Mouse (Mus musculus): ENCODE measurements around the gene Vdac2. TPM values are rescaled to one million over a fixed set of nuclear protein-coding genes. Genes with fewer than 3 reads are reported as not detected.
A peak's percentile ranks its signal among the peaks of the same experiment; 100 is the strongest.

Gene Vdac2
- polyA plus RNA-seq (2012; ENCODE audit: insufficient read depth, low replicate concordance), result 103 and 334 TPM in 2 replicates

DNA sequence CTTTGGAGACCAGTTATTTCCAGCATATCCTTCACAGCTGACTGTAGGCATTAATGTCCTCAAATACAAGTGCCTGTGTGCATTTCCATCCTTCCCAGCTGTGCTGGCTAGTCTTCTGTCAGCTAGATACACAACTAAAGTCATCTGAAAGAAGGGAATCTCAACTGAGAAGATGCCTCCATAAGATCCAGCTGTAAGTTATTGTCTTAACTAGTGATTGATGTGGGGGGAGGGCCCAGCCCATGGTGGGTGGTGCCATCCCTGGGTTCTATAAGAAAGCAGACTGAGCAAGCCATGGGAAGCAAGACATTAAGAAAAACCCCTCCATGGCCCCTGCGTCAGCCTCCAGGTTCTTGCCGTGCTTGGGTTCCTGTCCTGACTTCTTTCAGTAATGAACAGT is at the start of gene Vdac2:
Gene Vdac2 (plus strand): TSS at position 301 of the 400 bp plus-strand sequence.
- peaks cover 98% of the 10 kb centered on the region for H3K4me1 ChIP-seq
- H3K4me3 ChIP-seq (replicated peaks), result no peak within 1 kb of the TSS
- TF ChIP-seq GATA1 (IDR thresholded peaks at IDR 0.05; ENCODE audit: borderline replicate concordance, low read length), result no peak
- TF ChIP-seq FLI1 (IDR thresholded peaks at IDR 0.05; ENCODE audit: low read length), result no peak
- H3K27me3 ChIP-seq (replicated peaks), result no peaks in the 10 kb centered on the region
- H3K9me3 ChIP-seq, result no peaks in the 10 kb centered on the region
- no peaks in the 10 kb centered on the region for H3K36me3 ChIP-seq (replicated peaks; ENCODE audit: low read length)

DNA sequence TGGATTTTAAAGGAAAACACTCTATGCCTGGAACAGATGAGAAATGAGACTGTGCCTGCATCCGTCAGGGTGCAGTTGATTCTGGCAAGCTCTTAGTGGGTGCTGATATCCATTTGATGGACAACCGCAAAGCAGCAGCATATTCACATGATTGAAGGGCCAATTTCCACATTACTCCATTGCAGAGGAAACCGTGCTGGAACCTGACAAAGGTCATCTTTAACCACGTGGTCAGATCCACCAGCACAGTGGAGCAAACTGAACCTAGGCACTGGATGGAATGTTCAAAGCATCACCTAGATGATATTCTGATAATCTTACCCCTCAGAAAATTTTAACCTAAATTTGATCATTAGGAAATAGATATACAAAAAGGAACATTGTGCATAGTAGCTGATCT is 48.8 kb upstream of the Vdac2 start:
- Histone ChIP-seq H3K4me1 (peaks cover 5% of the 10 kb centered on the region; the same call in 1 of the 2 replicates), H3K9me3 (no peaks in the 10 kb centered on the region), H3K27me3 (replicated peaks) (no peaks in the 10 kb centered on the region), H3K4me3 (replicated peaks) (no peak overlapping the region), H3K36me3 (replicated peaks; ENCODE audit: low read length) (peaks cover 34% of the 10 kb centered on the region)
- TF ChIP-seq FLI1 (IDR thresholded peaks at IDR 0.05; ENCODE audit: low read length), result no peak
- TF ChIP-seq GATA1 (IDR thresholded peaks at IDR 0.05; ENCODE audit: borderline replicate concordance, low read length), result no peak

DNA sequence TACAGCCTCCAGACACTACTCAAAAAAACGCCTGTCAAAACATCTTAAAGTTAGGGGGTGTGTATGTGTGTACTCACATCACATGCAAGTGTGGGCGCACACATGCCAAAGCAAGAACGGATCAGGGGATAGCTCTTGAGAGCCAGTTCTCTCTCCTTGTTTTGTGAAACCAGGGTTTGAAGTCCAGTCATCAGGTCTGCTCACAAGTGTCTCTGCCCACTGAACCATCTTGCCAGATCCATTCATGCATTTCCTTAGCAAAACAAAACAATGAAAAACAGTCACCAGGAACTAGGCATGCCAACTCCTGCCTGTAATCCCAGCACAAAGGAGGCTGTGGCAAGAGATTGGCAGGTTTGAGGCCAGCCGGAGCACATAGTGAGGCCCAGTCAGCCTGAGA is 38.5 kb upstream of the Vdac2 start:
- Histone ChIP-seq H3K4me3 (replicated peaks) (no peak overlapping the region), H3K9me3 (no peaks in the 10 kb centered on the region), H3K36me3 (replicated peaks; ENCODE audit: low read length) (peaks cover 34% of the 10 kb centered on the region), H3K27me3 (replicated peaks) (no peaks in the 10 kb centered on the region), H3K4me1 (peaks cover 3% of the 10 kb centered on the region; the same call in 1 of the 2 replicates)
- no peak for TF ChIP-seq FLI1 (IDR thresholded peaks at IDR 0.05; ENCODE audit: low read length)
- no peak for TF ChIP-seq GATA1 (IDR thresholded peaks at IDR 0.05; ENCODE audit: borderline replicate concordance, low read length)

GRCm38 (mm10) chr14:21787374-21787773 is 37.7 kb upstream of the Vdac2 start:
- TF ChIP-seq FLI1 (IDR thresholded peaks at IDR 0.05; ENCODE audit: low read length) (no peak), GATA1 (IDR thresholded peaks at IDR 0.05; ENCODE audit: borderline replicate concordance, low read length) (no peak)
- Histone ChIP-seq H3K27me3 (replicated peaks) (no peaks in the 10 kb centered on the region), H3K36me3 (replicated peaks; ENCODE audit: low read length) (peaks cover 40% of the 10 kb centered on the region), H3K9me3 (no peaks in the 10 kb centered on the region), H3K4me1 (peaks cover 3% of the 10 kb centered on the region; the same call in 1 of the 2 replicates), H3K4me3 (replicated peaks) (no peak overlapping the region)

- Histone ChIP-seq H3K4me3 (replicated peaks) (peak overlapping the region; percentile 33), H3K4me1 (peaks cover 3% of the 10 kb centered on the region; the same call in 1 of the 2 replicates), H3K36me3 (replicated peaks; ENCODE audit: low read length) (peaks cover 47% of the 10 kb centered on the region), H3K9me3 (no peaks in the 10 kb centered on the region), H3K27me3 (replicated peaks) (no peaks in the 10 kb centered on the region)
- no peak for TF ChIP-seq GATA1 (IDR thresholded peaks at IDR 0.05; ENCODE audit: borderline replicate concordance, low read length)
- no peak for TF ChIP-seq FLI1 (IDR thresholded peaks at IDR 0.05; ENCODE audit: low read length)
Measured at GRCm38 (mm10) chr14:21788121-21788520, 36.9 kb upstream of the Vdac2 start.

- peaks cover 49% of the 10 kb centered on the region for H3K36me3 ChIP-seq (replicated peaks; ENCODE audit: low read length)
- no peak overlapping the region for H3K4me3 ChIP-seq (replicated peaks)
- no peaks in the 10 kb centered on the region for H3K27me3 ChIP-seq (replicated peaks)
- H3K4me1 ChIP-seq, result peaks cover 3% of the 10 kb centered on the region; the same call in 1 of the 2 replicates
- TF ChIP-seq GATA1 (IDR thresholded peaks at IDR 0.05; ENCODE audit: borderline replicate concordance, low read length) (no peak), FLI1 (IDR thresholded peaks at IDR 0.05; ENCODE audit: low read length) (no peak)
- no peaks in the 10 kb centered on the region for H3K9me3 ChIP-seq
Measured at GRCm38 (mm10) chr14:21790585-21791251, 34.3 kb upstream of the Vdac2 start.

GRCm38 (mm10) chr14:21791722-21792121 is 33.3 kb upstream of the Vdac2 start:
- peaks cover 46% of the 10 kb centered on the region for H3K36me3 ChIP-seq (replicated peaks; ENCODE audit: low read length)
- H3K4me3 ChIP-seq (replicated peaks), result no peak overlapping the region

GRCm38 (mm10) chr14:21792250-21792649 is 32.8 kb upstream of the Vdac2 start:
- no peak for TF ChIP-seq GATA1 (IDR thresholded peaks at IDR 0.05; ENCODE audit: borderline replicate concordance, low read length)
- TF ChIP-seq FLI1 (IDR thresholded peaks at IDR 0.05; ENCODE audit: low read length), result no peak
- H3K36me3 ChIP-seq (replicated peaks; ENCODE audit: low read length), result peaks cover 45% of the 10 kb centered on the region

More at GRCm38 (mm10) chr14:21791722-21792121, 33.3 kb upstream of the Vdac2 start:
- Histone ChIP-seq H3K9me3 (no peaks in the 10 kb centered on the region), H3K4me1 (peaks cover under 1% of the 10 kb centered on the region; the same call in 1 of the 2 replicates), H3K27me3 (replicated peaks) (no peaks in the 10 kb centered on the region)
- no peak for TF ChIP-seq GATA1 (IDR thresholded peaks at IDR 0.05; ENCODE audit: borderline replicate concordance, low read length)
- TF ChIP-seq FLI1 (IDR thresholded peaks at IDR 0.05; ENCODE audit: low read length), result no peak

GRCm38 (mm10) chr14:21800641-21801040 is 24.4 kb upstream of the Vdac2 start:
- no peaks in the 10 kb centered on the region for H3K9me3 ChIP-seq
- TF ChIP-seq FLI1 (IDR thresholded peaks at IDR 0.05; ENCODE audit: low read length), result no peak
- TF ChIP-seq GATA1 (IDR thresholded peaks at IDR 0.05; ENCODE audit: borderline replicate concordance, low read length), result no peak

More at GRCm38 (mm10) chr14:21792250-21792649, 32.8 kb upstream of the Vdac2 start:
- Histone ChIP-seq H3K27me3 (replicated peaks) (no peaks in the 10 kb centered on the region), H3K4me3 (replicated peaks) (no peak overlapping the region), H3K9me3 (no peaks in the 10 kb centered on the region), H3K4me1 (no peaks in the 10 kb centered on the region; the same call in 1 of the 2 replicates)

DNA sequence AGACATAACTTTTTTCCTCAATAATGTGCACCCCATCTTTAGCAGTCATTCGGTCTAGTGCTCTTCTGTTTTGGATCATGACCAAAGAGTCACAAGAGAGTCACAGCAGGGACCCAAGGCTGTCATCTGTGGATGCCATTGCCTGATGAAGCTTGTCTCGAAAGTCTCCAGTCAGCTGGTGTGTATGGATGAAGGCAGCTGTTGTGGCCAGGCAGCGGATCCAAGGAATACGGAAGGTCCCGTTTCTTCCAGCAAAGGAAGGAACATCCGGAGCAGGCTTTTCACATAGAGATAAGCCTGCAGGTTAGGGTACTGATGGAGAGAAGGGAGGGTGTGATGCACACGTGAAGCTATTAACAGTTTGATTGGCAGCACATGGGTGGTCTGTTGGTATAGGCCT is 23.4 kb upstream of the Vdac2 start:
- Histone ChIP-seq H3K27me3 (replicated peaks) (no peaks in the 10 kb centered on the region), H3K9me3 (no peaks in the 10 kb centered on the region)

More at GRCm38 (mm10) chr14:21800641-21801040, 24.4 kb upstream of the Vdac2 start:
- Histone ChIP-seq H3K4me3 (replicated peaks) (no peak overlapping the region), H3K27me3 (replicated peaks) (no peaks in the 10 kb centered on the region), H3K36me3 (replicated peaks; ENCODE audit: low read length) (peaks cover 7% of the 10 kb centered on the region), H3K4me1 (peaks cover 6% of the 10 kb centered on the region)

More for the DNA sequence above, 23.4 kb upstream of the Vdac2 start:
- Histone ChIP-seq H3K36me3 (replicated peaks; ENCODE audit: low read length) (peaks cover 7% of the 10 kb centered on the region), H3K4me1 (peaks cover 9% of the 10 kb centered on the region), H3K4me3 (replicated peaks) (no peak overlapping the region)
- TF ChIP-seq GATA1 (IDR thresholded peaks at IDR 0.05; ENCODE audit: borderline replicate concordance, low read length) (no peak), FLI1 (IDR thresholded peaks at IDR 0.05; ENCODE audit: low read length) (no peak)
